Mouse (Mus musculus) retina, adult 2 months (tissue): Measurements from ENCODE around the gene Cstf1.

Source experiments
- DNase-seq: peaks from one replicate; pipeline ENCODE4 v3.0.0-alpha.2; 2012; ENCODE audit warnings: low read depth, low spot score

Gene Cstf1

DNA sequence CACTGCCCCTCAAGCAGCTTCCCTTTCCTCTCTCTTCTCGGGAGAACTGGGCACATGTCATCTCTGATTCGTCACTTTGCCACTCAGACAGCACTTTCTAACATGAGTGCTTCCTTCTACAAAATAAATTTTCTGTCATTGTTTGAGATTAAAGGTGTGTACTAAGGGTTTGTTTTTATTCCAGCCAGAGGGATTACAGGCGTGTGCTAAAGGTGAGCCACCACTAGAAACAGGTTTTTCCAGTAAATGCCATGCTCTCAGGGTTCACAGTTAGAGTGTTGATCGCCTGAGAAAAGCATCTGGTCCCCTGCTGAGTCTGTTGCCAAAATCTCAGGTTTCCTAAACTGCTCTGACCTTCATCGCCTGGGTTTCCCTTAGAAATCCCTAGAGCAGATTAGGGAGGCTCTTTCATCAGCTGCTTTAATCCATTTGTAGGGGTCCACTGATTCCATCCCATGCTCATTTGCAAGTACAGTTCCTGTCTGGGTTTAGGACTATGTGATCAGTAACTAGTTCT, 6.6 kb downstream of the Cstf1 start:
- no peak for DNase-seq

DNA sequence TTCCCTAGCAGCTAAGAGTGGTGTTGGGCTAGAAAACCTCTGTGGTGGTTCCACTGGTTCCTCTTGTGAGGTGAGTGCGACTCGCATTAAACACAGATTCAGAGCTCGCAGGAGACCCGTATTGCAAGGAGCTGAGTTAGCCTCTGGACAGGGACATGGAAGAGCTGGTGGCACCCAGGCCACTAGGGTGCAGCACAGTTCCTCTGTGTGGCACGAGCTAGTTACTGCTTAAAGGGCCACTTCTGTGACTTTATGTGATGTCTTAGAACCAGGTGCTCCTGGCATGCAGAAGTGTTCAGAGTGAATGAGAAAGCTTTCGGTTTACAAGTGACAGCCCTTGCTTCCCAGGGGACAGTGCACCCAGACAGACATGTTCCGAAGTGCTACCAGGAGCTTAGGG, 7.9 kb downstream of the Cstf1 start:
- DNase-seq, result no peak

DNA sequence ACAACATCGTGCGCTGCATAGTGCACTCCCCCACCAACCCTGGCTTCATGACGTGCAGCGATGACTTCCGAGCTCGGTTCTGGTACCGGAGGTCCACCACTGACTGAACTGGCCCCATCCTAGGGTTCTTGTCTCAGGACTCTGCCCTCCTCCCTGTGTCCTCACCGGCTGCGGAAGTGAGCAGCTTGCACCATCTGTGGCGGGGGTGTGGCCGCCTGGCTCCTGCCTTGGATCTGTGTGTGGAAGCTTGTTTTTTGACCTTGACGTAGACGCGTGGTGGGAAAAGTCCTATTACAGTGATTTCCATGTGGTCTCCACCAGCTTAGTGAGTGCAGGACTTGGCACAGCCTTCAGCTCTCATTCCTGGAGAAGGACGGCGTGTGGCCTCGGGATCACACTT, 10.0 kb downstream of the Cstf1 start:
- DNase-seq, result no peak

DNA sequence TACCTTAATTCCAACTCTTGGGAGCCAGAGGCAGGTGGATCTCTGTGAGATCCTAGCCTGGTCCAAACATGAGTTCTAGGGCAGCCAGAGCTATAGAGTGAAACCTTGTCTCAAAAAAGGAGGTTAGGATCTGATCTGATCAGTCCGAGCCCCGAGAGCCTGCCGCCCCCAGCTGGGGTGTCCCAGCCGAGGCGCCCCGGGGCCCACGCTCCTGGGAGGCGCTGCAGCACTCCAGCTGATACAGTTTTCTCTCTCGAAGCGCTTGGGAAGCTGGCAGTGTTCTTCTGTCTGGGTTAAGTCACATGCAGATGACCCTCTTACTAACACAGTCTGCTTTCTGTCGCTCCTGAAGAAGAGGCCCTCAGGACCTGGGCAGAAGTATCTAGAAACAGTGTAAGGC, 10.9 kb downstream of the Cstf1 start:
- no peak for DNase-seq

DNA sequence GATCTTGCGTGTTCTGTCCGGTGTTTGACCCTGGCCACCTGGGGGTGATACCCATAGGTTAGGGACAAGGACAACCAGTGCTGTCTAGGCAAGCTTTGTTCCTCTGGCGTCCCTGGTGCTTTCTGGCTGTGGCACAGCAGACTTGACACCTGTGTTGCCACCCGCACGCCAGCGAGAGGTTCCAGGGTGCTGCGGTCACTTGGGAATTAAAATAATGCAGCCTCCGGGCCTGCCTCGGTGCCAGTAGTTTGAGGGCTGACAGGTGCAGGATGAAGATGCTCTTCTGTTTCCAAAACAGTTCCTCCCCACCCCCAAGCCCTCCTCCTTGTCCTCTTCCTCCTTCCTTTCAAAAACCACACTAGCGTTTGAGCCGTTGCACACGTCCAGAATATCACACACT, 11.4 kb downstream of the Cstf1 start:
- DNase-seq, result no peak

DNA sequence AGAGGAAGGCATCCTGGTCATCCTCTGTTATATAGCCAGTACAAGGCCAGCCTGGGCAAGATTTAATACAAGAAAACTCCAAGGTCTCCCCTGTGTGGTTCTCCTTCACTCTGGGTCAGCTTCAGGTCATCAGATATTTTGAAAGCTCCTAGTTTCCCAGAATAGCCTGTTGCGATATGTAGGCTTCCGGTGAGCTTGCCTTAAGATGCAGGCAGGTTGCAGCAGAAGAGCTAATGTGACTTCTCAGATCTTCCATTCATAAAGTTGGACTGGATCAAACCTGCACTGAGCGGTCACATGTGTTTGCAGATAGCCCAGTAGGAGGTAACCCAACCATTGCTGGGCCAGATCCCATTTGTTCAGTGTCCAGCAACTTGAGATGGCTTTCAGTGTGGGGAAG, 14.2 kb downstream of the Cstf1 start:
- DNase-seq, result no peak

DNA sequence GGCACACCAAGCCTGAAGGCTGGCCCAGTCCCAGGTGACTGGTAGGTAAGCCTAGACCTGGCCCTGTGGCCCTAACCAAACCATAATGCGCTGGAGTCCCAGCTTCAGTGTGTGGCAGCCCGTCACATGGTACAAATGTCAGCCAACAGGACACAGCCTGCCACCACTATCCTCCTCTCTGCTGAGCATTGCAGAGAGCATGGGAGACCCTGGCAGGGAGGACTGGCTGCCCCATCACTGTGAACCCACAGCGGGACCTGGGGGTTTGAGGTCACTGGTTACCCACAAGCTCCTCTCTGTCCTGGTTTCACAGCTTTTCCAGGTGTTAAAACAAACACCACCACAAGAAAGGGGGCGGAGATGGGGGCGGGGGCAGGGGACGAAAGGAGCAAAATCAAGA, 19.9 kb downstream of the Cstf1 start:
- DNase-seq, result no peak

DNA sequence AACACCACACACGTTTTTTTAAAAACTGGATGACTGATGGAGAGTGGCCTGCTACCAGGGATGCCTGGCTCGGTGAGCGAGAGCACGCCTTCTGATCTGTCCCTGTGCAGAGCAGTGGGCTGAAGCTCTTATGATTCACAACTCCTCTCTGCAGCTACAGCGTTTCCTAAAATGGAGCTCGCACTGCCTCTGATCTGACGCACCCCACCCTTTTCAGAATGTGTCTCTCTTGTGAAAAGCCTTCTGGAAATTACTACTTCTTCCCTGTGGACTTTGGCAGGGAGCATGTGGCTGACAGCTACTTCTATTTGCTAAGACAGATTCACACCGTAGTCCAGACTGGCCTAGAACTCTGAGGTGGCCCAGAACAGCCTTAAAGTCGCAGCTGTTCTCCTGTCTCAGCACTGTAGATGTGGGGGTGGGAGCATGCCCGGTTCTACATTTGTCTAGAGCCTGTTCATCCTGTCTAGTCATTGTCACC, 21.6 kb downstream of the Cstf1 start:
- no peak for DNase-seq

DNA sequence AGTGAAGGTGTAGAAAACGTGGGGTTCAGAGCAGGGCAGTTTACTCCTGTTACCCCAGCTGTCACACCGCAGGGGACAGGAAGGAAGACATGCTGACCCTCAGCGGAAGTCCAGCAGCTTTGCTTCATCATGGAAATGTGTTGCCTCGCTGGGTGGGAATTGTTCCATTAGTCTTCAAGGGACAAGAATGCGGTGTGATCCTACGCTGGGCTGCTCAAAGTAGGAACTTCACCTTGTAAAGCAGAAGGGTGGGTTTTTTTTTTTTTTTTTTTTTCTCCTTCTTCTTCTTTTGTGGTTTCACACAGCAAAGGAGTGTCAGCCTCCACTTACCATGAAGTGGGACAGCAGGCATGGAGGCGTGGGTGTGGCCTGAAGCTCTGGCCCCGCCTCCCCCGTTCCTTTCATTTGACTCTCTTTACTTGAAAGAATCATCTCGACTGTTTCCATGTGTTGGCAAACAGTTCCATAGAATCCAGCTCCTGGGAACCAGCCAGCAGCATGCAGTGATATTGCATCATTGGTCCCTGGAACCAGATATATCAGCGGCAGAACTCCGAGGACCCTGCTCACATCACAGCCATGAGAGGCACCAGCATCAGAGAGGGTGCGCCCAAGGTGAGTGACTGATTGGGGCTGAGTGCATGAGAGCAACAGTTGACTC, 23.0 kb downstream of the Cstf1 start, which contains the start of gene Cass4:
Cass4 (plus strand) TSS at position 404 of the 661 bp plus-strand sequence.
- no peak for DNase-seq

DNA sequence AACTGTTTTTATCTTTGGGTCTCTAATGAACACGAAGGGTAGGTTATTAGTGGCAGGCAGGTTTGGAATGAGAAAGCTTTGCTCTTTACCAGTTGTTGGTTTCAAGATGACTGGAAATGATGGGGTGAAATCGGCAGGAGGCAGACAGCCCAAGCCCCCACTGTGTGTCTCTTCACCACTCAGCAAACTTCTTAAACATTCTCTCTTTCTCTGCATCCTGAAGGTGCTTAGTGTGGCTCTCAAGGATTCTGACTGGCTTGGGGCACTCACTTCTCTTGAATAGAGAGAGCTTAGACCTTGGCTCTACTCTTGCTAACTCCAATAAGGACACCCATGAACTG, 23.5 kb downstream of the Cstf1 start:
- no peak for DNase-seq

DNA sequence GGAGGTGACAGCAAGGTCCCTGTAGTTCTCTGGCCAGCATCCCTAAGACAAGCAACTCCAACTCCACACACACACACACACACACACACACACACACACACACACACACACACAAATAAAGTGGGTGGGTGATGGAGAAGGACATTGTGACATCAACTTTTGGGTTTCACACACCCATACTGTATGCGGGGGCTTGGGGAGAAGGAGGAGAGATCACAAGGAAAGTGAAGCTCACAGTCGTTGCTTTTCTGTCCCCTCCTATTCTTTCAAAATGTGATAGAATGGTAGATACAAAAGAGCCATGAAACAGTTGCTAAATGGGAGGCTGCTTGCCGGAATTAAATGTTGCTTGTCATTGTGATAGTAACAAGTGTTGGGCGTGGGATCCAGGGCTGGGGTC, 24.2 kb downstream of the Cstf1 start:
- DNase-seq, result no peak

DNA sequence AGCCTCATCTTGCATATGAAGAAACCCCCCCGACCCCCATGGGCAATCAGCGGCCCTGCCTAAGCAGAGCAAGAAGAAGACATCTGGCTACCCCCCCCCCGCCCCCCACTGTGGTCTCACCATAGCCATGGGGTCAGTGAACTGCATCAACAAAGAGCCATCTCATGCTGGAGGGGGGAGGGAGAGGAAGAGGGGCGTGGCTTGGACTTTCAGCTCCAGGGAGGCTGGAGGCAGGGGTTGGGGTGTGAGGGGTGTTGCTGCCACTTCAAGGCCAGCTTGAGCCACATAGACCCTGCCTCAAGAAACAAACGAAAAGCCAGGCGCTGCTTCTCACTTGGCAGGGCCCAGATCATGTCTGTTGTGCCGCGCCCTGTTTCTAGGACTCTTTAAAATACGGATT, 25.5 kb downstream of the Cstf1 start:
- no peak for DNase-seq

DNA sequence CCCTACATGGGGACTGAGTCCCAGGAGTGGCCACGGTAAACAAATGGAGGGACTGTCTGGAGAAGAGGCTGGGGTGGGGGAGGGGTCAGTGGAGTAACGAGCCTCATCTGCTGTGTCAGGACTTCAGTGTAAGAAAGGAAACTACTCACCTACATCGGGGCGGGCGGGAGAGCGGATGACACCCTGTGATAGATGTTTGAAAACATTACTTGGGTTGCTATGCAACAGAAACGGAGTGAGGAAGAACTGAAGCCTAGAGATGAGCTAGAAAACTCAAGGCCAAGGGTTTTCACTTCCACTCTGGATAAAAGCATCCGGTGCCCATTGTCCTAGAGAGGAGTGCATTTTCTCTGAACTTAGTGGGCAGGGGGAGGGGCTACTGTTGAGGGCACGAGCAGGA, 29.4 kb downstream of the Cstf1 start:
- no peak for DNase-seq

DNA sequence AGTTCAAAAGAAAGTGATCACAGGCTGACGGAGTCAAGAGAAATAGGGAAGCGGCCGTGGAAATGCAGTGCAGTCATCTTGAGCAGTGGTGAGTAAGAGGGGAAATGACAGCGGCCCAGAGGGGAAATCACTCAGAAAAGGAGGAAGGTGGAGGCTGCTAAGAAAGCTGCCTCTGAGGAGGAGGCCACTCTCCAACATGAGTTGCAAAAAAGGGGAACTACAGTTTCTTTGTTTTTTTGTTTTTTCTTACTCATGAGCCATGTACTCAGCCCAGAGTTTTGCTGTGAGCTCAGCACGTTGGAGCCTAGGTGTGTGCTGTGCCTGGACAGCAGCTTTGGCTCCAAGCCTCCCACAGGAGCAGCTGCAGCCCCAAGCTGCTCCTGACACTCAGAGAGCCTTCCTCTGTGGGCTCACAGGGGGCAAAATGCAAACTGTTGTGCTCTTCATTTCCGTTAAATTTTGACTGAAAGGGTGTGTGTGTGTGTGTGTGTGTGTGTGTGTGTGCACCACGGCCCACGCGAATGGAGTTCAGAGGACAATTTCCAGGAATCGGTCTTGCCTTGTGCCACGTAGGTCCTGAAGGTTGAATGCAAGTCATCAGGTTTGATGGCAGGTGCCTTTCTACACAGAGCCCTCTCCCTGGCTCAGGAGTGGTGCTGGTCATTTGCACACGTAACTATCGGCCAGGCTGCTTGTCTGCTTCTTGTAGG, 30.8 kb downstream of the Cstf1 start:
- no peak for DNase-seq

DNA sequence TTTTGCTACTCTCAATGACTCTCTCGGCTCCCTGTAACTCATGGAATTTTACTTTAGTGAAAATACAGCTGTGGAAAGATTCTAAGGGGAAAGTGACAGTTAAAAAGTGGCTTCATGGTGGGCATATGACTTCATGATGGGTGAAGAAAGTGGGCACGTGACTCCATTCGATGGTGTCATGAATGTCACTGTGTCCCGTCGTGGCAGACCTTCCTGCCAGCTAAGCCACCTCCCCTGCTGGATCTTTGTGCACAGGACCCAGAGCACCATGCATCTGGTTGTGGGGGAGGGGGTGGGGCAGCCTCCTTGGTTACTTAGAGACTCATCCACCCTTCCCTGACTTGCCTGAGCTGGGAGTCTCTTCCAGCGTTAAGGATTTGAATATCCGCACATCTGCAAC, 33.8 kb downstream of the Cstf1 start:
- no peak for DNase-seq

DNA sequence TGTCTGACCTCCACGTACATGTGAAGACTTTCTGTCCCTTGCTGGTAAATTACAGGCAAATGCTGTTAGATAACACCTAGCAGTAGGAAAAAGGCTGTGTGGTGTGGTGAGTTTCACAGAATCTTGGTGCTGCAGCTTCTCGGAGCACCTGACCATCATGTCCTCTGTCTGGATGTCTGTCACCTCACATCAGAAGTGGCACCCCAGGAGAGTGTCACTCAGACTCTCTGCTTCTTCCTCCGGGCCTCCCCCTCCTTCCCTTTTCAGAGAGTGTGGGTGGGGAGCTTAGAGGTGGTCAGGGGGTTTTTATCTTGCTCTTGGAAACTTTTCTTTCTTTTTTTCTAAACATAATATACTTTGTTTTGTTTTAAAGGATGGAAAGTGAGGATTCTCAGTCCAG, 34.5 kb downstream of the Cstf1 start:
- DNase-seq, result no peak

DNA sequence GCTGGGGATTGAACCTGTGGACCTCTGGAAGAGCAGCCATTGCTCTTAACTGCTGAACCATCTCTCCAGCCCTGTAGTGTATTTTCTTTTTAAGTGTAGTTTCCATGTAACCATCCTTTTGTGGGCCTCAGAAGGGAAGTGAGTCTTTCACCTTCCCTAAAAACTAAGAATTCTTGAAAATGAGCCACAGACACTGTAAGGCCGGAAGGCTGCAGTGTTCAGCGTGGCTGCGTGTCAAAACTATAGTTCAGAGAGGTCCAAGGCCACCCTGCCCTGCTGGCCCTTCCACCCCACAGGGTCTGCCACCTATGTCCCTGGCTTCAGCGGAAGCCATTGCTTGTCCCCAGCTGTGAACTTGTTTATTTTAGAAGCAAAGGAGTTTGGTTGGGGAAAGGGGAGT, 35.7 kb downstream of the Cstf1 start:
- no peak for DNase-seq

DNA sequence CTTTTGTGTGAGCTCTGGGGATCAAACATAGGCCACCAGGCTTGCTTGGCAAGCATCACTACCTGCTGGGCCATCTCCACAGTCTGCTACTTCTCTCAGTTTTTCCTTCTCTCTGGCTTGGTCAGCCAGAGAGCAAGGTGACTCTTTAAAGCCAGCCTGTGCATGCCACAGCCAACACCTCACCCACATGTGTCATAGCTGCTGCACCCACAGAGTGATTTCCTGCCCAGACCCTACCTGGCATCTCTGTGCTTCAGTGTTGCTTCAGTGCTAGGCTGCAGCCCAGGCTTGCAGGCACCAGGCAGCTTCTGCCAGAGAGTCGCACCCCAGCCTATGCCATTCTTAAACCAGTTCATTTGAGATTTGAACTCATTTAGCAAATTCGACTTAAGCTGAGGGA, 37.0 kb downstream of the Cstf1 start:
- DNase-seq, result no peak

DNA sequence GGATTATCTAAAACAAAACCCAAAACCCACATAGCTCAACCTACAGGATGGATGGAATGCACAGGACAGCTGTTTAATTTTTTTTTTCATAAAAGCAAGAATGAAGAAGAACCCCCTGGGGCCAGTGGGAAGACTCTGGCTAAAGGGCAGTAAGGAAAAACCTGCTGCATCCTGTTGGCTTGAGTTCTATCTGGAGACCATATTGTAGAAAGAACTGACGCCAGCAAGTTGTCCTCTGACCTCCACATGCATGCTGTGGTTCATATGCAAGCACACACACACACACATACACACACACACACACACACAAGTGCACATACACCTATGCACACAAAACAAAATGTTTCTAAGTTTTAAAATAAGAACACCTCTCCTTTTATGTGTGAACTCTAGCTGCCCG, 40.2 kb downstream of the Cstf1 start:
- no peak for DNase-seq

DNA sequence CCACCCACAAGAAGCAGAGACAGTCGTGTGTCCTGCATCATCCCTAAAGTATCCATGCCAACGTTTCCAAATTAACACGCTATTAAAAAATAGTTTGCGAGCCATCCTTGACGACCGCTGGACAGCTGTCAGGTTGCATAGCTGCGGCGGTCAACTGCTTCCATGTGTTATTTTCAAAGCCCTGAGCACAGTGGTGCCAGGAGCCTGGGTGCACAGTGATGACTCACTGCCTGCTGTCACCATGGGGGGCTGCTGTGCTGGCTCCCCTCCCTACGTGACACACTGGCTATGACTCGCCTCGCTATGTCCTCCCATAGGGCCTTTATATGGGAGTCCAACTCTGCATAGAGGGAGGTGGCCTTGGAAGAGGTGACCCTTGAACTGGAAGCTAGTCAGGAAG, 40.6 kb downstream of the Cstf1 start:
- no peak for DNase-seq

DNA sequence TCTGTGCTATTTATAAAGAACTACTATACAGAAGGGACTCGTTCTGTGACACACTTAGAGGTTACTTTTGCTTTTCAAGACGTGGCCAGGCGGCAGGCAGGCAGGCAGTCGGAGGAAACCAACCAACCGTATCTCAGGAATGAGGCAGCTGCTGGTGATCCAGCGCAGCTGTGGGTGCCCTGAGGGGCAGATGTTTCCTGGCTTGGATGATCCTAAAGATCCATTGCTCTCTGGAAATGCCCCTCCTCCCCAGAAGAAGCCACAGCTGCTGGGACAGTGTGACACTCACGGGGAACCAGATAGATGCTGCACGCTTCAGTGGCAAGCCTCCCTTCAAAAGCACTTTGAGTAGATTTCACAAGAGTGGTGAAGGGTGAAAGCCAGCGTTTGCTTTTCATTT, 42.0 kb downstream of the Cstf1 start:
- DNase-seq, result no peak

DNA sequence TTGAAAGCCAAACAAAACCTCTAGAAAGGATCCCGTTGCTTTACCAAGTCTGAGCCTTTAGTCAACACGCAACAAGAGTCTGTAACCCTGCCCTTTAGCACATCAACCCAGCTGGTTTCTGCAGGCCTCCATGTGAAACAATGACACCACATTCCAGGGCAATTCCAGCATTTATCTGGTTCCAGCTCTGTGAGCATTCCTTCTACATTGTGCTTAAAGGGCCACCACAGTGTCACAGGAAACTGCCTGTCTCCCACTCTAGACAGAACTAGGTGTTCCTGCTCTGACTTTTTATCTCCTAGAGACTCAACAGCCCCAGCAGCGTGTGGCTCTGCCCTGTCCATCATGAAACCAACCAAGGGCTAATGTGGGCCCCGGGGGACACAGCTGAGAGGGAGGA, 42.8 kb downstream of the Cstf1 start:
- DNase-seq, result no peak

DNA sequence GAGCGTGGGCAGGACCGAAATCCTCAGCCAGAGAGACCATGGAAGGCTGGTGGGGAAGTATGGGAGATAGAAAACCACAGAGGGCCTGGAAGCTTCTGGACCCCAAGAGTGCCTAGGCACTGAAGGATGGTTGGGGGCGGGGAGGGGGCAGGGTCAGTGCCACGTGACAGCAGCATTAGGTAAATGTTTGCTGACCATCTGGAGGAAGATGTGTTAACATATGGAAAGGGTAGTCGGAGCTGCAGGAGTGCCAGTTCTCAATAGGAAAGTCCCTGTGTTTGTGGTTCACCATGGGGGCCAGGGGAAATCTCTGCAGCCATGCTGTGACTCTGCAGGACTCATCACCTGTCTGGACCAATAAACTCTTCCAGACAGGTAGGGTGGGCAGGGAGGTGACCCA, 43.4 kb downstream of the Cstf1 start:
- DNase-seq, result no peak
